Mouse (Mus musculus) C2C12 (cell line): ENCODE results near the gene Pde6d. TPM values are rescaled to one million over a fixed set of nuclear protein-coding genes. Genes with fewer than 3 reads are reported as not detected.
"Not testable (repeated sequence)": the region's sequence is repeated elsewhere in the genome, so short reads cannot be mapped to it uniquely, and the experiment has no call there.

Experiments used
- H3K27me3 ChIP-seq: one replicate; pipeline ENCODE4 v1.6.1; 2011; ENCODE audit not compliant: control insufficient read depth, insufficient read depth, insufficient read length
- H3K36me3 ChIP-seq: one replicate; pipeline ENCODE4 v1.6.1; 2011; ENCODE audit not compliant: control insufficient read depth, insufficient read depth
- H3K4me3 ChIP-seq: one replicate; pipeline ENCODE4 v1.5.1; 2011; ENCODE audit warnings: mild to moderate bottlenecking, control low read depth; ENCODE audit not compliant: poor library complexity, insufficient read depth, severe bottlenecking
- H3K79me2 ChIP-seq: one replicate; pipeline ENCODE4 v1.6.1; 2011; ENCODE audit not compliant: control insufficient read depth, insufficient read depth
- H3K79me3 ChIP-seq: one replicate; pipeline ENCODE4 v1.6.1; 2011; ENCODE audit warnings: low read depth, control low read depth
- H3ac ChIP-seq: one replicate; pipeline ENCODE3; 2011; ENCODE audit warnings: low read depth; ENCODE audit not compliant: control insufficient read depth, insufficient read length
- CEBPB ChIP-seq: IDR thresholded peaks from one replicate; pipeline ENCODE4 v1.6.1; 2011; ENCODE audit warnings: low read depth, mild to moderate bottlenecking, control low read depth, moderate library complexity
- CTCF ChIP-seq: IDR thresholded peaks from one replicate; pipeline ENCODE4 v1.5.1; 2011; ENCODE audit not compliant: control insufficient read depth, insufficient read depth, insufficient read length
- FOSL1 ChIP-seq: IDR thresholded peaks from one replicate; pipeline ENCODE4 v1.8.0; 2011; ENCODE audit warnings: mild to moderate bottlenecking, low read length; ENCODE audit not compliant: poor library complexity, insufficient read depth, severe bottlenecking
- MAX ChIP-seq: IDR thresholded peaks from one replicate; pipeline ENCODE4 v1.6.1; 2011; ENCODE audit warnings: mild to moderate bottlenecking, control low read depth
- MYOD1 ChIP-seq: IDR thresholded peaks from one replicate; pipeline ENCODE4 v1.6.1; 2011; ENCODE audit warnings: low read depth; ENCODE audit not compliant: control insufficient read depth, insufficient read length
- MYOG ChIP-seq: IDR thresholded peaks from one replicate; pipeline ENCODE4 v1.6.1; 2011; ENCODE audit not compliant: control insufficient read depth, insufficient read length; ENCODE audit errors: extremely low read depth
- USF1 ChIP-seq: IDR thresholded peaks from one replicate; pipeline ENCODE4 v1.6.1; 2011; ENCODE audit warnings: low read depth, mild to moderate bottlenecking, control low read depth, moderate library complexity
- polyA plus RNA-seq: library from polyadenylated mRNA; unstranded; fragments of >200 nt; fragmentation: generic; extraction: Trizol; gene quantifications from one replicate; pipeline ENCODE4 v1.2.1, GENCODE M21; 2012; ENCODE audit warnings: missing spikeins

The Pde6d gene
- polyA plus RNA-seq, 1 experiment: 41.8 TPM

- Histone ChIP-seq H3K36me3 (peaks cover 6% of the 10 kb centered on the region), H3K79me2 (no peaks in the 10 kb centered on the region), H3ac (no peak overlapping the region), H3K4me3 (no peak overlapping the region), H3K79me3 (no peaks in the 10 kb centered on the region), H3K27me3 (no peaks in the 10 kb centered on the region)
- no peak for TF ChIP-seq FOSL1
These were observed 31.1 kb downstream of the Pde6d start for GRCm38 (mm10) chr1:86551299-86551698.

GRCm38 (mm10) chr1:86546797-86547196, 35.6 kb downstream of the Pde6d start:
- Histone ChIP-seq H3K79me2 (no peaks in the 10 kb centered on the region), H3ac (no peak overlapping the region), H3K79me3 (no peaks in the 10 kb centered on the region), H3K27me3 (no peaks in the 10 kb centered on the region), H3K4me3 (no peak overlapping the region), H3K36me3 (peaks cover 32% of the 10 kb centered on the region)
- TF ChIP-seq CTCF (no peak), FOSL1 (no peak), MAX (no peak), MYOG (no peak), MYOD1 (no peak), USF1 (no peak), CEBPB (no peak)

GRCm38 (mm10) chr1:86542584-86542983, 39.8 kb downstream of the Pde6d start:
- Histone ChIP-seq H3K79me3 (no peaks in the 10 kb centered on the region), H3K4me3 (no peak overlapping the region)

GRCm38 (mm10) chr1:86539583-86539982, 42.8 kb downstream of the Pde6d start:
- not testable (repeated sequence) for H3K27me3 ChIP-seq, H3K79me3 ChIP-seq, H3K4me3 ChIP-seq, H3ac ChIP-seq, H3K79me2 ChIP-seq
- peaks cover 16% of the 10 kb centered on the region for H3K36me3 ChIP-seq

More at GRCm38 (mm10) chr1:86542584-86542983, 39.8 kb downstream of the Pde6d start:
- TF ChIP-seq CTCF (no peak), MYOD1 (no peak), CEBPB (no peak), MAX (no peak), MYOG (no peak), FOSL1 (no peak), USF1 (no peak)
- peaks cover 29% of the 10 kb centered on the region for H3K36me3 ChIP-seq
- no peaks in the 10 kb centered on the region for H3K79me2 ChIP-seq
- no peaks in the 10 kb centered on the region for H3K27me3 ChIP-seq
- H3ac ChIP-seq: no peak overlapping the region

- H3K79me2 ChIP-seq: peaks cover 6% of the 10 kb centered on the region
- no peak overlapping the region for H3K4me3 ChIP-seq
- H3K79me3 ChIP-seq: no peaks in the 10 kb centered on the region
- H3ac ChIP-seq: no peak overlapping the region
- TF ChIP-seq MYOD1 (no peak), CEBPB (no peak), USF1 (no peak), CTCF (no peak), FOSL1 (no peak), MAX (no peak), MYOG (no peak)
- no peaks in the 10 kb centered on the region for H3K27me3 ChIP-seq
- H3K36me3 ChIP-seq: peaks cover 4% of the 10 kb centered on the region
These were observed 44.0 kb downstream of the Pde6d start for GRCm38 (mm10) chr1:86538383-86538782.

- H3K79me2 ChIP-seq: peaks cover 49% of the 10 kb centered on the region
- no peaks in the 10 kb centered on the region for H3K27me3 ChIP-seq
- peaks cover 25% of the 10 kb centered on the region for H3K79me3 ChIP-seq
- H3K4me3 ChIP-seq: no peak overlapping the region
- no peak overlapping the region for H3ac ChIP-seq
- TF ChIP-seq FOSL1 (no peak), CEBPB (no peak), MYOD1 (no peak), MYOG (no peak), CTCF (no peak), USF1 (no peak), MAX (no peak)
- peaks cover 36% of the 10 kb centered on the region for H3K36me3 ChIP-seq
These were observed 48.9 kb downstream of the Pde6d start for GRCm38 (mm10) chr1:86533411-86534130.
